Mouse (Mus musculus): Measurements from ENCODE around the gene Hrh3. TPM values are rescaled to one million over a fixed set of nuclear protein-coding genes. Genes with fewer than 3 reads are reported as not detected.
A peak's percentile ranks its signal among the peaks of the same experiment; 100 is the strongest.

Gene Hrh3
- polyA plus RNA-seq, 1 experiment from 2014 or later, result not detected

- H3K79me2 ChIP-seq (ENCODE audit: inconsistent target), result no peaks in the 10 kb centered on the region
- no peaks in the 10 kb centered on the region for H3K36me3 ChIP-seq (ENCODE audit: inconsistent target)
- H3K4me3 ChIP-seq (ENCODE audit: inconsistent target), result no peak overlapping the region
- no peak overlapping the region for H3K27ac ChIP-seq
- 34% methylated on average over 5 of the region's 5 CpGs for WGBS (ENCODE audit: missing documents)
Measured at GRCm38 (mm10) chr2:180095711-180096110, 8.6 kb downstream of the Hrh3 start.

GRCm38 (mm10) chr2:180090285-180090684, 14.0 kb downstream of the Hrh3 start:
- WGBS (ENCODE audit: missing documents), result 80% methylated on average over 11 of the region's 11 CpGs
- no peak overlapping the region for H3K27ac ChIP-seq
- no peaks in the 10 kb centered on the region for H3K79me2 ChIP-seq (ENCODE audit: inconsistent target)
- no peaks in the 10 kb centered on the region for H3K36me3 ChIP-seq (ENCODE audit: inconsistent target)
- no peak overlapping the region for H3K4me3 ChIP-seq (ENCODE audit: inconsistent target)

GRCm38 (mm10) chr2:180087472-180087871, 16.8 kb downstream of the Hrh3 start:
- H3K4me3 ChIP-seq (ENCODE audit: inconsistent target), result no peak overlapping the region
- H3K79me2 ChIP-seq (ENCODE audit: inconsistent target), result no peaks in the 10 kb centered on the region
- H3K36me3 ChIP-seq (ENCODE audit: inconsistent target), result peaks cover 9% of the 10 kb centered on the region; the same call in 1 of the 2 replicates
- no peak overlapping the region for H3K27ac ChIP-seq
- 96% methylated on average over 4 of the region's 4 CpGs for WGBS (ENCODE audit: missing documents)

DNA sequence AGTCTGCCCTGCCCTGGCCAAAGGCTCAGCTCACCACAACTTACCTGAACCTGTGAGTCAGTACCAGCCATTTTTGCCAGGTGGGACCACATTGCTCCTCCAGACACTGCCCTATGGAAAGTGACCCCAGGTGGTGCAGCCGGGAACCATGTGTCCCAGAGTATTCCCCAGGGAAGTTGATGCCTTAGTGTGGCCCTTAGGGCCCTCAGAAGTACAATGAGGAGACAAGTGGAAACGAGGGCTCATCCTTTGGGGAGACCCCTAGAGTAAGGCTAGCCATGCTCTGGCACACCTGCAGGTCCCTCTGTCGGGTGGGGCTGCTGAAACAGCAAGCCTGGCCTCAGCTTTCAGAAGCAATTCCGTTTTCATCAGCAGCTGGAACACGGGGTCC, 17.7 kb downstream of the Hrh3 start:
- Histone ChIP-seq H3K79me2 (ENCODE audit: inconsistent target) (no peaks in the 10 kb centered on the region), H3K36me3 (ENCODE audit: inconsistent target) (peaks cover 17% of the 10 kb centered on the region; the same call in 1 of the 2 replicates), H3K4me3 (ENCODE audit: inconsistent target) (no peak overlapping the region), H3K27ac (no peak overlapping the region)
- WGBS (ENCODE audit: missing documents), result 91% methylated on average over 5 of the region's 5 CpGs

- Histone ChIP-seq H3K4me3 (ENCODE audit: inconsistent target) (no peak overlapping the region), H3K79me2 (ENCODE audit: inconsistent target) (no peaks in the 10 kb centered on the region), H3K36me3 (ENCODE audit: inconsistent target) (peaks cover 17% of the 10 kb centered on the region; the same call in 1 of the 2 replicates), H3K27ac (no peak overlapping the region)
- 93% methylated on average over 15 of the region's 16 CpGs for WGBS (ENCODE audit: missing documents)
Measured at GRCm38 (mm10) chr2:180085926-180086636, 18.2 kb downstream of the Hrh3 start.

DNA sequence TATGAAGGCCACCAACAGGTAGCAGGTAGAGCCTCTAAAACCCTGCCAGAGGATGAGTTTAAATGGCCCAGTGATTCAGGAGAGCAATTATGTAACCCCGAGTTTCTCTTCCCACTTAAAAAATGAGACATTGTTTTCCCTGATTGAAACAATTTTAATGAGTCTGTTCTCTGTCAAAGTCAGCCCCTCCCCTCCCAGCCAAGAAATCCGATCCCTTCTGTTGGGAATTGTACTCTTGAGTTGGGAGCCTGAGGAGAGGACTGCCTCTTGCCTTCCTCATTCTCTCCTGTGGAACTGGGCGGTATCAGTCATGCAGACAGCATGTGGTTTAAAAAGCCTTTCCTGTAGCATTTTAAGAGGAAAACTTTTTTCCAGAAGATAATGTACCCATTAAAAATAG, 19.7 kb downstream of the Hrh3 start:
- H3K4me3 ChIP-seq (ENCODE audit: inconsistent target), result no peak overlapping the region
- H3K36me3 ChIP-seq (ENCODE audit: inconsistent target), result peaks cover 17% of the 10 kb centered on the region; the same call in 1 of the 2 replicates
- WGBS (ENCODE audit: missing documents), result 82% methylated on average over 3 of the region's 3 CpGs
- no peaks in the 10 kb centered on the region for H3K79me2 ChIP-seq (ENCODE audit: inconsistent target)
- H3K27ac ChIP-seq, result no peak overlapping the region

DNA sequence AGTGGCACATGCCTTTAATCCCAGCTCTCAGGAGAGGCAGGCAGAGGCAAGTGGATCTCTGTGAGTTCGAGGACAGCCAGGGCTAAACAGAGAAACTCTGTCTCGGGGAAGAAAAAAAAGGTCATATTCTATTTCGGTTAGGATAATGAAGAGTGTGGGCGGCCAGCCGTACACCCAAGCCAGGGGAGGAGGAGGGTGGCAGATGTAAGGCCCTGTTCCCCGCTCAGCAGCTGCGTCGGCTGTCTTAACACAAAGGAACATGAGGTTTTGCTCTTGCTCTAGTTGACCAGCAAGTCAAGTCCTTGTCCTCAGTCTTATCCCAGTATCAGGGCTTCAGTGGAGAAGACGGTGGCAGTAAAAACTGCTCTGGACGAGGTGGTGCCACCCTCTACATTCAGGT, 21.2 kb downstream of the Hrh3 start:
- 95% methylated on average over 10 of the region's 10 CpGs for WGBS (ENCODE audit: missing documents)
- Histone ChIP-seq H3K4me3 (ENCODE audit: inconsistent target) (no peak overlapping the region), H3K36me3 (ENCODE audit: inconsistent target) (peaks cover 17% of the 10 kb centered on the region; the same call in 1 of the 2 replicates), H3K27ac (no peak overlapping the region), H3K79me2 (ENCODE audit: inconsistent target) (no peaks in the 10 kb centered on the region)

- H3K36me3 ChIP-seq (ENCODE audit: inconsistent target), result peaks cover 20% of the 10 kb centered on the region; the same call in 1 of the 2 replicates
- no peak overlapping the region for H3K4me3 ChIP-seq (ENCODE audit: inconsistent target)
- H3K27ac ChIP-seq, result no peak overlapping the region
- no peaks in the 10 kb centered on the region for H3K79me2 ChIP-seq (ENCODE audit: inconsistent target)
- WGBS (ENCODE audit: missing documents), result 94% methylated on average over 8 of the region's 8 CpGs
Measured at GRCm38 (mm10) chr2:180080680-180081079, 23.6 kb downstream of the Hrh3 start.

DNA sequence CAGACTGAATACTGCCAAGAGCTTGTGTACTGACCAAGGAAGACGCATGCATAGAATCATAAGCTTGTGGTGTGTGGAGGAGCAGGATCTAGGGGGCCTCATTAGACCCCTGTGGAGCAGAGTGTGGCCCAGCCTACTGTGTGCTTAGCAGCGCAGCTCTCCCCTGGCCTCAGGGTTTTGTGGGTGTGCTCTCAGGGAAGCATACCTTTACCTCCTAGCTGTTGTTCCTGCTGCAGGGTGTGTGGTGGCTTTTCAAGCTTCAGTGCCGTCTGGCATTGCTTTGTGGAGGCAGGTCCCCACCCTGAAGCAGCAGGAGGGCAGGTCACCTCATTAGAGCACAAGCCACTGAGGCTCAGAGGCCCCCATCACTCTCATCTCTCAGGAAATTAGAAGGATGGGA, 26.7 kb downstream of the Hrh3 start:
- Histone ChIP-seq H3K79me2 (ENCODE audit: inconsistent target) (no peaks in the 10 kb centered on the region), H3K36me3 (ENCODE audit: inconsistent target) (peaks cover 12% of the 10 kb centered on the region; the same call in 1 of the 2 replicates), H3K4me3 (ENCODE audit: inconsistent target) (no peak overlapping the region), H3K27ac (no peak overlapping the region)
- WGBS (ENCODE audit: missing documents), result 93% methylated on average over 3 of the region's 3 CpGs

DNA sequence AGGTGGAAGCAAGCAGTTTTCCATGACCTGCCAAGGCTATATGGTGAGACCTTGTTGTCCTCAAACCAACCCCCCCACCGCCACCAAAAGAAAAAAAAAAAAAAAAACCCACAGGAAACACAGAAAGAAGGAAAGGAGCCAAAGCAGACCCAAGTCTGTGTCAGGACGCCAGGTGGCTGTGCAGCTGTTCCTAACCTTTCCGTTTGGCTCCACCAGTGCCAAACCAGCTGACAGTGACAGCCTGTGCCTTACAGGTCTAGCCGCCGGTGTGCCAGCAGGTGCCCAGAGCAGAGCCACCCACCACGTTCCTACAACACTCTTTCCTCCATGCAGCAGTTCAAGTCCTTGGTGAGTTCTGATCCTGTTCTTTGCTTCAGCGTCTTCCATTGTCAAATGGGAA, 31.4 kb downstream of the Hrh3 start:
- 78% methylated on average over 7 of the region's 7 CpGs for WGBS (ENCODE audit: missing documents)
- 0 out of 2 replicates have a peak, but pooled peaks cover 4% of the 10 kb centered on the region for H3K36me3 ChIP-seq (ENCODE audit: inconsistent target)
- H3K27ac ChIP-seq, result no peak overlapping the region

GRCm38 (mm10) chr2:180071671-180072070, 32.6 kb downstream of the Hrh3 start:
- no peaks in the 10 kb centered on the region for H3K36me3 ChIP-seq (ENCODE audit: inconsistent target)
- H3K79me2 ChIP-seq (ENCODE audit: inconsistent target), result no peaks in the 10 kb centered on the region; the same call in 1 of the 2 replicates
- no peak overlapping the region for H3K4me3 ChIP-seq (ENCODE audit: inconsistent target)
- WGBS (ENCODE audit: missing documents), result 100% methylated on average over 2 of the region's 2 CpGs
- no peak overlapping the region for H3K27ac ChIP-seq

More for the DNA sequence above, 31.4 kb downstream of the Hrh3 start:
- H3K79me2 ChIP-seq (ENCODE audit: inconsistent target), result no peaks in the 10 kb centered on the region; the same call in 1 of the 2 replicates
- H3K4me3 ChIP-seq (ENCODE audit: inconsistent target), result no peak overlapping the region

GRCm38 (mm10) chr2:180070481-180071453, 33.5 kb downstream of the Hrh3 start, which contains the start of gene Mtg2:
Gene Mtg2, plus strand, starts transcription at chr2:180070588.
- peak within 1 kb of the TSS; percentile 91 for H3K4me3 ChIP-seq (ENCODE audit: inconsistent target)
- H3K36me3 ChIP-seq (ENCODE audit: inconsistent target), result no peaks in the 10 kb centered on the region
- WGBS (ENCODE audit: missing documents), result 9% methylated on average over 58 of the region's 58 CpGs
- H3K79me2 ChIP-seq (ENCODE audit: inconsistent target), result no peaks in the 10 kb centered on the region; the same call in 1 of the 2 replicates
- peak within 1 kb of the TSS; percentile 73 for H3K27ac ChIP-seq

DNA sequence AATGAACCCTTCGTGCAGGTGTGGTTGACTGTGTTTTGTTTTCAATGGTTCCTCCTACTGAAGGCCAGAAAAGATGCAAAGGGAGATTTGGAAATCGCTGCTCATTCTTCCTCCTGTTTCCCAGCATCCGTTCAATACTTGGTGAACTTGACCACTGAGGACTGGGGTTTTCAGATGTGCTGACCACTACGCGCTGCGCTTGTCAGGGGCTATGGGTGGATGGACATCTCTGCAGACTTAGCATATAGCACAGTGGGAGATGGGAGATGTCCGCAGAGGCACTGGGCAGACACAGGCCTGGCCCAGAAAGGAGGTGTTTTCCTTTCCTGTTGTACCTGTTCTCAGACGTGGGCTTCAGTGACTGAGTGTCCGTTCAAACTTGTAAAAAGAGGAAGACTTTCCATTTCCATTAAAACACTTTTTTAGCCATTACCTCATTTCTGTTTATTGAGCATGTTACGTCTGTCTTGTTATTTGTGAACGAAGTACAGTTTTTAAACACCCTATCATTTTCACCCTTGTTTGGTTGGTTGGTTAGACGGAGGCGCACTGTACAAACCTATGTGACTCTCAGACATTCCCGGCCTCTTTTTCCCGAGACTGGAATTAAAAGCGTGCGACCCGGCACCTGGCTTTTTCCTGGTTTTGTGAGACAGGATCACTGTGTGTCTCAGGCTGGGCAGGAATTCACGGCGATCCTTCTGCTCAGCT, 34.4 kb downstream of the Hrh3 start:
- Histone ChIP-seq H3K27ac (peak overlapping the region; percentile 73), H3K36me3 (ENCODE audit: inconsistent target) (no peaks in the 10 kb centered on the region)
- 28% methylated on average over 20 of the region's 20 CpGs for WGBS (ENCODE audit: missing documents)

More for the DNA sequence above, 34.4 kb downstream of the Hrh3 start:
- H3K4me3 ChIP-seq (ENCODE audit: inconsistent target), result peak overlapping the region; percentile 91
- H3K79me2 ChIP-seq (ENCODE audit: inconsistent target), result no peaks in the 10 kb centered on the region; the same call in 1 of the 2 replicates
